Mouse (Mus musculus): Measurements from ENCODE around the gene Slc18a2. TPM values are rescaled to one million over a fixed set of nuclear protein-coding genes. Genes with fewer than 3 reads are reported as not detected.
A peak's percentile ranks its signal among the peaks of the same experiment; 100 is the strongest.

Slc18a2 gene
- 9.3 and 10.2 TPM in 2 replicates for polyA plus RNA-seq (2014; fragmentation: Nextera tagmentation; extraction: Ambion mirVana)

DNA sequence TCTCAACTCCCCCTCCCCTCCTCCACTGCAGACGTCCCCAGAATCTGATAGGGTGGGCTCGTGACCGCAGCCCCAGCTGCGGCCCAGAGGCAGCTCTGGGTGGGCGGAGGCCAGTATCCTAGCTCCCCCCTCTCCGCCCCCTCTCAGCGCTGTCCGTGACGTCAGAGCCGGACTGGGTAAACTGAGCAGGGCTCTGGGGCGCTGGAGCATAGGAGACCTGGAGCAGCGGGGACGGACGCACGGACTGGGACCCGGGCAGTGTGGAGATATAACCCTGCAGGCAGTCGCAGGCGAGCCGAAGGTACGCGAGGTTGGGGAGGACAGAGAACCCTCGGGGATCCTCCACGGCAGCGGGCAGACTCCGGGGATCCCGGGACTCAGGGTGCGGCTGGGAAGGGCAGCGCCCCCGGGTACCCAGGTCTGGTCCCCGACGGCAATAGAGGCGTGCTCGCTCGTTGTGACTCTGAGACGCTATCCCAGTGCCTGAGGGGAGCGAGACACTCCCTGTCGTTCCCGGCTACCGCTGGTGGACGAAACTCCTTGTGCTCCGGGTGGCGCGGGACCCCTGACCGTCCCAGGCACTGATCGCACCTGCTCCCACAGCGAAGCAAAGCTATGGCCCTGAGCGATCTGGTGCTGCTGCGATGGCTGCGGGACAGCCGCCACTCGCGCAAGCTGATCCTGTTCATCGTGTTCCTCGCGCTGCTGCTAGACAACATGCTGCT lies at the start of gene Slc18a2:
Slc18a2 (plus strand) TSS at position 179 of the 725 bp plus-strand sequence.
- H3K4me2 ChIP-seq (ENCODE audit: low read depth, severe bottlenecking), result peak within 1 kb of the TSS; percentile 76
- H3K9me3 ChIP-seq (ENCODE audit: control insufficient read depth, low read length), result no peaks in the 10 kb centered on the region
- peaks cover 12% of the 10 kb centered on the region for H3K27me3 ChIP-seq (ENCODE audit: control insufficient read depth, insufficient read depth, low read length)
- peak within 1 kb of the TSS; percentile 53 for H3K9ac ChIP-seq (ENCODE audit: low read length)
- H3K27ac ChIP-seq (replicated peaks; ENCODE audit: low read depth, low read length), result no peak within 1 kb of the TSS
- ATAC-seq (ENCODE audit: insufficient number of reproducible peaks, low FRiP score, low TSS enrichment, low read depth) (no peak; the same call in none of the 2 replicates), DNase-seq (ENCODE audit: low spot score) (peak; percentile 69)
- peaks cover 8% of the 10 kb centered on the region; the same call in 1 of the 2 replicates for H3K4me1 ChIP-seq (ENCODE audit: control insufficient read depth, insufficient read depth, low read length)
- H3K36me3 ChIP-seq (ENCODE audit: control insufficient read depth, insufficient read depth, low read length), result no peaks in the 10 kb centered on the region
- WGBS, result under 1% methylated on average over 54 of the region's 55 CpGs
- H3K4me3 ChIP-seq (ENCODE audit: low read depth, low read length), result peak within 1 kb of the TSS; percentile 40

DNA sequence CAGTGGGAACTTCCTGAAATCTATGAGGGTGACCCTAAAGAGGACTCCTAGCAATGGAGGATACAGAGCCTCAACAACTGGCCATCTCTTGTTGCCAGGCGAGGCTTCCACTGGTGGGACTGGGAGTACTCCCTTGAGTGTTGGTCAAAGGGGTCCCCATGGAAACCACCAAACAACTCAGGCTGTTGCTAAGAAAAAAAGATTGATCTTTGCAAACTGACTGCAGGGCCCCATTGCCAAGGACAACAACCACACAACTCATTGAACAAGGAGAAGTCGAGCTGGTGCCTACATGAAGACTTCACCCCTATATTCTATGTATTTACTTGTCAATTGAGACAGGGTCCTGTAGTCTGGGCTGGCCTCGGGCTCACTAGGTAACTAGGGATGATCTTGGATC lies 43.8 kb upstream of the Slc18a2 start:
- Histone ChIP-seq H3K4me1 (ENCODE audit: control insufficient read depth, insufficient read depth, low read length) (no peaks in the 10 kb centered on the region), H3K4me3 (ENCODE audit: low read depth, low read length) (no peak overlapping the region), H3K9ac (ENCODE audit: low read length) (no peak overlapping the region), H3K27ac (replicated peaks; ENCODE audit: low read depth, low read length) (no peak overlapping the region), H3K36me3 (ENCODE audit: control insufficient read depth, insufficient read depth, low read length) (no peaks in the 10 kb centered on the region), H3K9me3 (ENCODE audit: control insufficient read depth, low read length) (no peaks in the 10 kb centered on the region), H3K27me3 (ENCODE audit: control insufficient read depth, insufficient read depth, low read length) (no peaks in the 10 kb centered on the region), H3K4me2 (ENCODE audit: low read depth, severe bottlenecking) (no peak overlapping the region)
- ATAC-seq (ENCODE audit: insufficient number of reproducible peaks, low FRiP score, low TSS enrichment, low read depth) (no peak), DNase-seq (ENCODE audit: low spot score) (no peak)
- 79% methylated on average over 3 of the region's 3 CpGs for WGBS

DNA sequence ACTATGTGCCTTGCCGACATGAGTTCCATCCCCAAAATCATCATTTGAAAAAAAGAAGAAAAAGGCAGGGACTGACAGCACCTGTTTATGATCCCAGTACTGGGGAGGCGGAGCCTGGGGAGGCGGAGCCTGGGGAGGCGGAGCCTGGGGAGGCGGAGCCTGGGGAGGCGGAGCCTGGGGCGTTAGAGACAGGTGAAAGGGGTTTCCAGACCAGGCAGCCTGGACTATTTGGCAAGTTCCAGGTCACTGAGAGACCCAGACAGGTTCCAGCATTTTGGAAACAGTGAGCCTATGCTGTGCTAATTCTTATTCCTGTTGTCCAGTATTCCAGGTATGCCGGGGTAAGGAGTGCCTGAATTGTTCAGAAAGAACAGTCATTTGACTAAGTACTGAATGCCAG lies 41.7 kb upstream of the Slc18a2 start, which contains the start of gene Kcnk18:
Kcnk18 (plus strand) TSS at position 224 of the 400 bp plus-strand sequence.
- H3K9ac ChIP-seq (ENCODE audit: low read length), result no peak within 1 kb of the TSS
- H3K4me3 ChIP-seq (ENCODE audit: low read depth, low read length), result no peak within 1 kb of the TSS
- H3K4me2 ChIP-seq (ENCODE audit: low read depth, severe bottlenecking), result no peak within 1 kb of the TSS
- 85% methylated on average over 8 of the region's 8 CpGs for WGBS
- no peak for ATAC-seq (ENCODE audit: insufficient number of reproducible peaks, low FRiP score, low TSS enrichment, low read depth)
- no peaks in the 10 kb centered on the region for H3K4me1 ChIP-seq (ENCODE audit: control insufficient read depth, insufficient read depth, low read length)
- no peak within 1 kb of the TSS for H3K27ac ChIP-seq (replicated peaks; ENCODE audit: low read depth, low read length)
- no peaks in the 10 kb centered on the region for H3K36me3 ChIP-seq (ENCODE audit: control insufficient read depth, insufficient read depth, low read length)
- H3K27me3 ChIP-seq (ENCODE audit: control insufficient read depth, insufficient read depth, low read length), result no peaks in the 10 kb centered on the region
- DNase-seq (ENCODE audit: low spot score), result no peak
- H3K9me3 ChIP-seq (ENCODE audit: control insufficient read depth, low read length), result no peaks in the 10 kb centered on the region

GRCm38 (mm10) chr19:59221131-59221530 lies 39.6 kb upstream of the Slc18a2 start:
- 75% methylated on average over 3 of the region's 3 CpGs for WGBS
- no peak for ATAC-seq (ENCODE audit: insufficient number of reproducible peaks, low FRiP score, low TSS enrichment, low read depth)

GRCm38 (mm10) chr19:59228376-59228775 lies 32.3 kb upstream of the Slc18a2 start:
- Histone ChIP-seq H3K4me3 (ENCODE audit: low read depth, low read length) (no peak overlapping the region), H3K4me2 (ENCODE audit: low read depth, severe bottlenecking) (no peak overlapping the region), H3K27ac (replicated peaks; ENCODE audit: low read depth, low read length) (no peak overlapping the region), H3K9me3 (ENCODE audit: control insufficient read depth, low read length) (no peaks in the 10 kb centered on the region), H3K4me1 (ENCODE audit: control insufficient read depth, insufficient read depth, low read length) (no peaks in the 10 kb centered on the region), H3K36me3 (ENCODE audit: control insufficient read depth, insufficient read depth, low read length) (no peaks in the 10 kb centered on the region), H3K9ac (ENCODE audit: low read length) (no peak overlapping the region), H3K27me3 (ENCODE audit: control insufficient read depth, insufficient read depth, low read length) (no peaks in the 10 kb centered on the region)
- no peak for DNase-seq (ENCODE audit: low spot score)
- WGBS, result 63% methylated on average over 3 of the region's 3 CpGs
- no peak for ATAC-seq (ENCODE audit: insufficient number of reproducible peaks, low FRiP score, low TSS enrichment, low read depth)

More at GRCm38 (mm10) chr19:59221131-59221530, 39.6 kb upstream of the Slc18a2 start:
- Histone ChIP-seq H3K9ac (ENCODE audit: low read length) (no peak overlapping the region), H3K4me3 (ENCODE audit: low read depth, low read length) (no peak overlapping the region), H3K27ac (replicated peaks; ENCODE audit: low read depth, low read length) (no peak overlapping the region), H3K36me3 (ENCODE audit: control insufficient read depth, insufficient read depth, low read length) (no peaks in the 10 kb centered on the region), H3K4me1 (ENCODE audit: control insufficient read depth, insufficient read depth, low read length) (no peaks in the 10 kb centered on the region), H3K4me2 (ENCODE audit: low read depth, severe bottlenecking) (no peak overlapping the region), H3K9me3 (ENCODE audit: control insufficient read depth, low read length) (no peaks in the 10 kb centered on the region), H3K27me3 (ENCODE audit: control insufficient read depth, insufficient read depth, low read length) (no peaks in the 10 kb centered on the region)
- no peak for DNase-seq (ENCODE audit: low spot score)

DNA sequence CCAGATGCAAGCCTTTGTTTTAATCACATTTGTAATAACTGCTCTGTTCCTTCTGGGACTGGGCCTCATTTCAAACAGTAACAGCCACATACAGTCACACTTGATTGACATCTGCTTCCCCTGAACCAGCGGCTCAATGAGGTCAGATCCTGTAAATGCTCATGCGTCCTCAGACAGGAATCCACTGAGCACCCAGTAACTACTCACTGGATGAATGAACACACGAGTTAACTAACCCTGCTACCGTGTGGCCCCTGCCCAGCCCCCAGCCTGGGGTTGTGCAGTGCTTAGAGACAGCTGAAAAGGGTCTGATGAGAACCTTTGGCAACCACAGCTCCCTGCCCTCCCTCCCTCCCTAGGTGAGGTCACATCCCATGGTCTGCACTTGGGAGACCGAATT lies 27.9 kb upstream of the Slc18a2 start:
- 83% methylated on average over 5 of the region's 5 CpGs for WGBS
- Histone ChIP-seq H3K9ac (ENCODE audit: low read length) (no peak overlapping the region), H3K36me3 (ENCODE audit: control insufficient read depth, insufficient read depth, low read length) (no peaks in the 10 kb centered on the region), H3K27ac (replicated peaks; ENCODE audit: low read depth, low read length) (no peak overlapping the region), H3K9me3 (ENCODE audit: control insufficient read depth, low read length) (no peaks in the 10 kb centered on the region), H3K4me2 (ENCODE audit: low read depth, severe bottlenecking) (no peak overlapping the region), H3K27me3 (ENCODE audit: control insufficient read depth, insufficient read depth, low read length) (no peaks in the 10 kb centered on the region), H3K4me3 (ENCODE audit: low read depth, low read length) (no peak overlapping the region), H3K4me1 (ENCODE audit: control insufficient read depth, insufficient read depth, low read length) (no peaks in the 10 kb centered on the region)
- DNase-seq (ENCODE audit: low spot score) (no peak), ATAC-seq (ENCODE audit: insufficient number of reproducible peaks, low FRiP score, low TSS enrichment, low read depth) (no peak)

GRCm38 (mm10) chr19:59235001-59235400 lies 25.7 kb upstream of the Slc18a2 start:
- Histone ChIP-seq H3K9me3 (ENCODE audit: control insufficient read depth, low read length) (no peaks in the 10 kb centered on the region), H3K4me2 (ENCODE audit: low read depth, severe bottlenecking) (no peak overlapping the region), H3K36me3 (ENCODE audit: control insufficient read depth, insufficient read depth, low read length) (no peaks in the 10 kb centered on the region), H3K27me3 (ENCODE audit: control insufficient read depth, insufficient read depth, low read length) (no peaks in the 10 kb centered on the region), H3K4me3 (ENCODE audit: low read depth, low read length) (no peak overlapping the region), H3K27ac (replicated peaks; ENCODE audit: low read depth, low read length) (no peak overlapping the region), H3K9ac (ENCODE audit: low read length) (no peak overlapping the region), H3K4me1 (ENCODE audit: control insufficient read depth, insufficient read depth, low read length) (no peaks in the 10 kb centered on the region)
- WGBS, result 87% methylated on average over 18 of the region's 18 CpGs
- ATAC-seq (ENCODE audit: insufficient number of reproducible peaks, low FRiP score, low TSS enrichment, low read depth) (no peak), DNase-seq (ENCODE audit: low spot score) (no peak)

DNA sequence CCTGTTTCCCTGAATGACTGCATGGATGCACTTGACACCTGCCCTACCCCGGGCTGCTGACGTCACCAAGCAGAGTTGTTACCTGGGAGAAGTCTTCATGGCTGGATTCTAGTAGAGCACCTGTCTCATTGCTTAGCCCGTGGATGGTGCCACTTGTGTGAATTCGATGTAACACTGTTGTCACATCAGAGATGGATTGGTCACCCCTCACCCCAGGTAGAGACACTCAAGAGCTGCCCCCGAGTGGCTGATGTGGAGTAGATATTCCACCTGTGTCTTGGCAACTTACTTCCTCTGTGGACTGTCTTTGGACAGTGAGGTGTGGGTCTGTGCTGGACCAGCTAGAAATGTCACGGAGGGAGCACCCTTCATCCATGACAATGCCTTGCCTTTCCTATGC lies 24.6 kb upstream of the Slc18a2 start:
- no peak overlapping the region for H3K27ac ChIP-seq (replicated peaks; ENCODE audit: low read depth, low read length)
- H3K9ac ChIP-seq (ENCODE audit: low read length), result no peak overlapping the region
- H3K4me3 ChIP-seq (ENCODE audit: low read depth, low read length), result no peak overlapping the region
- whole genome bisulfite sequencing, result 79% methylated on average over 6 of the region's 6 CpGs
- no peaks in the 10 kb centered on the region for H3K4me1 ChIP-seq (ENCODE audit: control insufficient read depth, insufficient read depth, low read length)
- ATAC-seq (ENCODE audit: insufficient number of reproducible peaks, low FRiP score, low TSS enrichment, low read depth), result no peak
- H3K36me3 ChIP-seq (ENCODE audit: control insufficient read depth, insufficient read depth, low read length), result no peaks in the 10 kb centered on the region
- no peak for DNase-seq (ENCODE audit: low spot score)
- no peaks in the 10 kb centered on the region for H3K27me3 ChIP-seq (ENCODE audit: control insufficient read depth, insufficient read depth, low read length)
- no peaks in the 10 kb centered on the region for H3K9me3 ChIP-seq (ENCODE audit: control insufficient read depth, low read length)
- H3K4me2 ChIP-seq (ENCODE audit: low read depth, severe bottlenecking), result no peak overlapping the region
